Mouse (Mus musculus) thymus, postnatal 14 days (tissue): ENCODE data around the gene Pde9a.

Experiments used
- DNase-seq: peaks from one replicate; pipeline ENCODE4 v3.0.0; 2021

Gene Pde9a

GRCm38 (mm10) chr17:31433978-31434797, 48.2 kb downstream of the Pde9a start:
- no peak for DNase-seq

GRCm38 (mm10) chr17:31434825-31435325, 48.9 kb downstream of the Pde9a start:
- DNase-seq: no peak

- no peak for DNase-seq
Observed at GRCm38 (mm10) chr17:31435934-31436813, 50.2 kb downstream of the Pde9a start.

DNA sequence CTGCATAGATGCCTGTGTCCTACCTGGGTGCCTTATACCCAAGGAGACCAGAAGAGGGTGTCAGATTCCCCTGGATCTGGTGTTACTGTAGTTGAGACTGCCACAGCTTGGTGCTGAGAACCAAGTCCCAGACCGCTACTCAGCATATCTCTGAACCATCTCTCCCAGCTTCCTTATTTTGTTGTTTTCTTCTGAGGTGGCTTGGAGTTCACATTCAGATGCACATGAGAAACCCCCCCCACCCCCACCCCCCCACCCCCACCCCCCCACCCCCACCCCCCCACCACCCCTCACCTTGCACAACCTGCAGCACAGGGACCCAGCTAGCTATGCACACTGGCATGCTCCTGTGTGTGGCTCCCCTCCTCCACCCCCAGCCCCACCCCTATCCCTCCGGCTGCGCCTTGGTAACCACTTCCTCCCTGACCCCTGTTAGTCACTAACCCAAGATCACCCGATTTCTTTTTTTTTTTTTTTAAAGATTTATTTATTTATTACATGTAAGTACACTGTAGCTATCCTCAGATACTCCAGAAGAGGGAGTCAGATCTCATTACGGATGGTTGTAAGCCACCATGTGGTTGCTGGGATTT, 50.9 kb downstream of the Pde9a start:
- DNase-seq: peak; percentile 27

DNA sequence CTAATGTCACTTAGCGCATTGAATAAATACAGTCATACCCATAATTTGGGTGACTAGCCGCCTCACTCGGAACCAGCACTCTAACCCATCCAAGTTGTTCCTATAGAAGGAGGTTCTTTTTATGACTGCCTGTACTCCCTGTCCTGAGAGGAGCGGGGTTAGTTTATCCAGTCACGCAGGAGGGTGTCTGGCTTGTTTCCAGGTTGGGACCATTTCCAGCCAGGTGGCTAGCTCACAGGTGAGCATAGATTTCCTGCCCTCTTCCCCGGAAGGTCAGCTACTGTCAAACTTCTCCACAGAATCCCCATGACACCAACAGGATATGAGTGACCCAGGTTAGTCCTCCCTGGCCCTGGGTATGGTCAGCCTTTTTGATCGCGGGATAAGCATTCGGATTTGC, 51.5 kb downstream of the Pde9a start:
- DNase-seq: no peak

DNA sequence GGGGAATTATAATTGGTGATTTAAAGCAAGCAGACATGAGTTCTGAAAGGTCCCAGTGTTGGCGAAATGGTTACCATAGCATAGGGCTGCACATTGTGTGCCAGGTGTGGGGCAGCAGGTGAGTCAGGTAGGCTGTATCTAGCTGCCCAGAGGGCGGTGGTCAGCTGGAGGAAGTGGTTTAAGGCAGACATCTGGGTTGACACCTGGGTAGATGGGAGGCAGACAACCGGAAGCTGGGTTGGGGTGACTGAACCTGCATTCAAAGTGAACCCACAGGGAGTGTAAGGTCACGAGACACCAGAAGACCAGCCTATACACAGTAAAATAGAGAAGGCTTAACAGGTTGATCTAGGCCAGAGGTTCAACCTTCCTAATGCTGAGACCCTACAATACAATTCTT, 54.0 kb downstream of the Pde9a start:
- peak; percentile 53 for DNase-seq

DNA sequence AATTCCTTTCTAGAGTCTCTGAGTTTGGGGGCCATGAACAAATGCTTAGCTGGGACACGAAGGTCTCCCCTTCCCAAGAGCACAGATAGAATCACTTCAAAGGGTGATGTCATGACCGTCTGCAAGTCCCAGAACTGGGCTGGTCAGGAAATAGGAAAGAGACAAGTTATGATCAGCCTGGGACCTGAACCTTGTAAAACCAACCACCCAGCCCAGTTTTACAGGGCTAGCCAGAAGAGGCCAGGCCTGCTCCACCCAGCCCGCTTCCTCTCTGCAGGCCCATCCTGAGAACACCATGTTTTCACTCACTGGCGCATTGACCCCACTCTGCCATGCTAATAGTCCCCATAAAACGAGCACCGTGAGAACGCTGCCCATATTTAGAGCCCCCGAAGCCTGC, 56.5 kb downstream of the Pde9a start:
- DNase-seq: no peak

DNA sequence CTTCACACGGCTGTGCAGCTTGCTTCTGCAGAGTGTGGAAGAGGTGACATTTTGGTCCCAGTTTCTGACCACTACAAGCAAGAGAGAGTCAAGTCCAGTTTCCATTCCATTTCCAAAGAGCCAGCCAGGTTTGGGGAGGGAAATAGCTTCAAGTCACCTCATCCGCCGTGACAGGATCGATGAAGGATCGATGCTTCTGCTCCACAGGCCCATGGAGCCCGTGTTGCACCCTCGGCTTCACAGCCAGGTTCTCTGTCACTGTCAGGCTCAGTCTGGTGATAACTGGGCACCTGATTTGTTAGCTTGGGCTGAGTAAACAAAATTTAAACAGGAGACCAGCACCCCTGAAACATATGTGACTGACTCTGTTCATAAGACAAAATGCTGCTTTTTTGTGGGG, 58.2 kb downstream of the Pde9a start:
- no peak for DNase-seq

- DNase-seq: no peak
Observed at GRCm38 (mm10) chr17:31445061-31445731, 59.2 kb downstream of the Pde9a start.

DNA sequence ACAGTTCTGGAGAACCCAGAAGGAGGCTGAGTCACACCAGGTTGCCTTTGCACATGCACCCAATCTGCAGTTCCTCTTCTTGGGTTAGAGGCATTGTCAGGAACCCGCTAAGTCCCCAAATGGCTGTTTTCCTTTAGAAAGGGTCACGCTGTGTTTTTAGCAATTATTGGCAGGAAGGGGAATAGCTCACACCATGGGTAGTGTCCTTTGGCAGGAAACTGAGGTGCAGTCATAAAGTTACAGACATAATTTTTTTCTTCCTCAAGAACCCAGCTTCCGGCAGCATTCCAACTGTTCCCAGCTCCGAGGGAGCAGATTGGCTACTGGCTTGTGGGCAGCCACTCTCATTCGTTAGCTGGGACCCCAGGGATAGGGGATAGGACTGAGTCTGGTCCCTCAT, 61.8 kb downstream of the Pde9a start:
- DNase-seq: no peak

GRCm38 (mm10) chr17:31448519-31448918, 62.5 kb downstream of the Pde9a start:
- DNase-seq: peak; percentile 14

DNA sequence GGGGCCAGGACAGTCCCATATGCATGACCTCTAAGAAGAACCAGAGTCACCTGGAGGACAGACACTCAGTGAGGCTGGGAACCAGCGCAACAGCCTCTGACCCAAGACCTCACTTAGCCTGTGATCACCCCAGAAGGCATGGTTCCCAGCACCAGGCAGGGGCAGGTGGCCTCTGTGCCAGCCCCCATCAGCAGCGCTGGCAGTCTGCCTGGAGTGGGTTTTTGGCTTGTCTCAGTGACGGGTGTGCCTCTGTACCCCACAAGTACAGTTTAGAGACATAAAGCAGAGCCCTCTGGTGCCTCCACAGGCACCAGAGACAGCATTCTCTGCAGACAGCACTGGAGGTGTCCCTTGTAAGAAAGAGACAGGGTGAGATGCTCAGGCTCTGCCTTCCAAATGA, 64.2 kb downstream of the Pde9a start:
- no peak for DNase-seq

DNA sequence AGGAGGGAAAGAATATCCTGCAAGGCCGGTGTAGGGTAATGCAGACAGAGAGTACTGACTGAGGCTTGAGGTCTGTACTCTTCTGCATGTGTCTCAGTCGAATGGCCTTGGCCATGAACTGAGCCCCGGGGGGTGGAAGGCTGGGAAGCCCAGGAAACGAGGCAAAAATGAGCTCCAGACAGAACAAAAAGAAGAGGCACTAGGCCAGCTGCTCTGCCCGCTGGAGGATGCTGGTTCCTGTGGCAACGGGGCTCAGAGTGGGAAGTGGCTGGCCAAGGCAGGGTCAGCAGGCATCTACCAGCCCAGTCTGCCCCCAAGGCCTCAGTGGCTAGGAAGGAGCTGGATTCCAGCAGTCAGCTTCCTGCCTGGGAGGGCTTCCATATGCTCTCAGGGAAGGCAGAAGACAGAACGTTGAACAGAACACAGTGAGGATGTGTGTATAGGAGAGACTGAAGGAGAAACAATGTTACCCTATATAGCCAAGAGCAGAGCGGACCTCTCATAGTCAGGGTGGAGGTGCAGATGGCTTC, 65.2 kb downstream of the Pde9a start:
- DNase-seq: no peak

- no peak for DNase-seq
Observed at GRCm38 (mm10) chr17:31452816-31453215, 66.8 kb downstream of the Pde9a start.

DNA sequence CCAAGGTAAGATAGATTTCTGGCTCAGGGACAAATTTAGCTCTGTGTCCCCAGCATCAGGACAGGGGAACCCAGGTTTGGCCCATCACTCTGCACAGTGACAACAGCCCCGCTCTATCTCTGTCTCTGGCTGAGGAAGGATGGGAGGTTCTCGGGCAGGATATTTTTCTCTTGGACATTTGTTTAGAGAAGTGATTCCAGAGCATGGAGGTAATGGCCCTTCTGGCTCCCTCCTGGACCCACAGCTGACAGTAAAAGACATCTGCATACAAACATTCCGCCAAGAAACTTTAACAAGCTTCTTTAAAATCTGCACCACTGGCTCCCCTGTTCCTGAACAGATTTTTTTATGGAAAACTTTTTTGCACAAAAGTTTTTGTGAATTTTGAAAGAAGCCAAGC, 67.5 kb downstream of the Pde9a start:
- DNase-seq: no peak

GRCm38 (mm10) chr17:31454056-31454455, 68.0 kb downstream of the Pde9a start:
- no peak for DNase-seq

GRCm38 (mm10) chr17:31456723-31457567, 70.9 kb downstream of the Pde9a start:
- DNase-seq: peak; percentile 18

GRCm38 (mm10) chr17:31460416-31460815, 74.4 kb downstream of the Pde9a start:
- DNase-seq: no peak

- DNase-seq: no peak
Observed at GRCm38 (mm10) chr17:31462506-31462905, 76.5 kb downstream of the Pde9a start.

DNA sequence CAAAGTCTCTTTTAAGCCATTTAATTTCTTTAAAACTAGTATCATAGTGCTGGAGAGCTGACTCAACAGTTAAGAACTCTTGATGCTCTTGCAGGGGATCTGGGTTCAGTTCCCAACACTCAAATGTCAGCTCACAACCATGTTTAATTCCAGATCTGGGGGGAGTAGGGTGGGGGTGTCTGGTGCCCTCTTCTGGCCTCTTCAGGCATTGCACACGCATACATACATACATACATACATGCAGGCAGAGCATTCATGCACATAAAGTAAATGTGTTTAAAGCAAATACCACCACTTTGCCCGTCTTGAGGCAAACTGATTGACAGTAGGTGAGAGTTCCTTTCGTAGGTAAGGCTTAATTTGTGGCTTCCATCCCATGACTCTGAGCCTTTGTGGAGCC, 80.8 kb downstream of the Pde9a start:
- no peak for DNase-seq

DNA sequence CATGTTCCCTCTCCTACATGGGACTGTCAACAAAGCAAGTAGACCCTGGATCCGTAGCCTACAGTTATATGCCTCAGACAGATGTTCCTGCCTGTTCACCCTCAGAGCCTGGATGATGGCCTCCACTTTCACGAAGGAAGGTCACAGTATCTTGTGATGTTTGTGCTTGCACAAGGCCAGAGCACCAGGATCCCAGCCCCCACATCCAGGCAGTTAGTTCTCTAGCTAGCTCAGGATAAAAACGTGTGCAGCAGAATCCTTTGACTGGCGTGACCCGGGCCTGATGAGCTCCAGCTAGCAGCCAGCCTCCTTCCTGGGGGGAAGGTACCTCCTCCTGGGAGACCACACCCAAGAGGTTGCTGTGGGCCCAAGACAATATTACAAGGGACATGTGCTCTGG, 82.5 kb downstream of the Pde9a start:
- no peak for DNase-seq
